Mouse (Mus musculus) mouse embryonic stem cell (cell line): Measurements from ENCODE around the gene Sumo3.

Experiments used
- in situ Hi-C, 2 experiments: fragments of 300-500 bp; cut with MboI; formaldehyde crosslinking; loops; 1 replicate in 1 of 2; 3 replicates in 1 of 2; pipeline ENCODE4 v1.14.3; 2019 to 2020; ENCODE audit warnings: low sequenced_read_pairs in 2 of 2, low pct_unique_long_range_greater_than_20kb in 1 of 2, mixed read lengths in 1 of 2; ENCODE audit not compliant: unreplicated experiment in 1 of 2

The Sumo3 gene

GRCm38 (mm10) chr10:77587091-77587775, 18.7 kb upstream of the Sumo3 start:
- in situ Hi-C loops, result no loop called here

- in situ Hi-C loops, result no loop called here
Measured at GRCm38 (mm10) chr10:77588036-77588435, 17.9 kb upstream of the Sumo3 start.

GRCm38 (mm10) chr10:77589117-77589516, 16.8 kb upstream of the Sumo3 start:
- in situ Hi-C loops, result no loop called here

GRCm38 (mm10) chr10:77589749-77590148, 16.1 kb upstream of the Sumo3 start:
- in situ Hi-C loops, result no loop called here

- in situ Hi-C loops, result no loop called here
Measured at GRCm38 (mm10) chr10:77590812-77591211, 15.1 kb upstream of the Sumo3 start.

GRCm38 (mm10) chr10:77591546-77591945, 14.4 kb upstream of the Sumo3 start:
- in situ Hi-C loops, result no loop called here

GRCm38 (mm10) chr10:77596060-77596459, 9.8 kb upstream of the Sumo3 start:
- in situ Hi-C loops, result no loop called here

GRCm38 (mm10) chr10:77603021-77603420, 2.9 kb upstream of the Sumo3 start:
- in situ Hi-C loops, result no loop called here

GRCm38 (mm10) chr10:77604111-77604510, 1.8 kb upstream of the Sumo3 start:
- in situ Hi-C loops, result no loop called here

- in situ Hi-C loops, result no loop called here
Measured at GRCm38 (mm10) chr10:77604958-77605357, 939 bp upstream of the Sumo3 start.

- in situ Hi-C loops, result no loop called here
Measured at GRCm38 (mm10) chr10:77605368-77605767, 529 bp upstream of the Sumo3 start.

GRCm38 (mm10) chr10:77606855-77607254, 958 bp downstream of the Sumo3 start:
- in situ Hi-C loops, result no loop called here

GRCm38 (mm10) chr10:77607441-77607840, 1.5 kb downstream of the Sumo3 start:
- in situ Hi-C loops, result no loop called here

GRCm38 (mm10) chr10:77608589-77608988, 2.7 kb downstream of the Sumo3 start:
- in situ Hi-C loops, result no loop called here

GRCm38 (mm10) chr10:77610221-77610961, 4.5 kb downstream of the Sumo3 start:
- in situ Hi-C loops, result no loop called here

GRCm38 (mm10) chr10:77613409-77613808, 7.5 kb downstream of the Sumo3 start:
- in situ Hi-C loops, result no loop called here

GRCm38 (mm10) chr10:77615647-77616046, 9.8 kb downstream of the Sumo3 start:
- in situ Hi-C loops, result no loop called here

GRCm38 (mm10) chr10:77616166-77616565, 10.3 kb downstream of the Sumo3 start:
- in situ Hi-C loops, result no loop called here

- in situ Hi-C loops, result no loop called here
Measured at GRCm38 (mm10) chr10:77616926-77617325, 11.0 kb downstream of the Sumo3 start.

- in situ Hi-C loops, result no loop called here
Measured at GRCm38 (mm10) chr10:77621546-77621945, 15.6 kb downstream of the Sumo3 start.
